In genomic region chr10:79872862-79873261, GRCm38 (mm10) we compare ENCODE assay signal across 11 mouse cellular contexts. TPM values are rescaled to one million over a fixed set of nuclear protein-coding genes. Genes with fewer than 3 reads are reported as not detected.
DNase-seq lines count a peak whose midpoint lies in the region; ATAC-seq and TF ChIP-seq lines count a peak whose summit lies in the region.
"Had no signal": no experiment of that assay in that cellular context is flagged by ENCODE, and none has a peak within 500 bp of the region (broad histone marks: within the 10 kb centered on the region; RNA-seq: fewer than 3 reads in every experiment).

No protein-coding gene starts in this region.

- WGBS in liver, embryonic 11.5 days, result 37% methylated on average over 3 of the region's 3 CpGs
- 35% methylated on average over 3 of the region's 3 CpGs for WGBS in liver, postnatal 0 days (ENCODE audit: insufficient replicate concordance)
- WGBS in forebrain, embryonic 12.5 days, result 49% methylated on average over 3 of the region's 3 CpGs
- 37% methylated on average over 3 of the region's 3 CpGs for WGBS in hindbrain, postnatal 0 days
- 44% methylated on average over 3 of the region's 3 CpGs for WGBS in neural tube, embryonic 13.5 days

- peaks cover 16% of the 10 kb centered on the region for H3K4me1 ChIP-seq in liver, embryonic 11.5 days (replicated peaks; ENCODE audit: control insufficient read depth, insufficient read depth, low read length)
- peaks cover 19% of the 10 kb centered on the region for H3K4me1 ChIP-seq in liver, postnatal 0 days (ENCODE audit: insufficient read depth)
- H3K4me1 ChIP-seq in forebrain, embryonic 12.5 days, result peaks cover 44% of the 10 kb centered on the region
- peaks cover 6% of the 10 kb centered on the region; the same call in 1 of the 2 replicates for H3K4me1 ChIP-seq in hindbrain, postnatal 0 days (ENCODE audit: insufficient read depth, low read length)
- H3K4me1 ChIP-seq in neural tube, embryonic 13.5 days (replicated peaks), result peaks cover 65% of the 10 kb centered on the region

- H3K4me2 ChIP-seq in liver, embryonic 11.5 days, result peak overlapping the region; percentile 75
- H3K4me2 ChIP-seq in liver, postnatal 0 days (ENCODE audit: low read depth, low read length), result no peak overlapping the region
- peak overlapping the region; percentile 71 for H3K4me2 ChIP-seq in forebrain, embryonic 12.5 days
- peak overlapping the region; percentile 85 for H3K4me2 ChIP-seq in hindbrain, postnatal 0 days (ENCODE audit: low read depth, low read length)
- peak overlapping the region; percentile 92 for H3K4me2 ChIP-seq in neural tube, embryonic 13.5 days

- no peaks in the 10 kb centered on the region for H3K9me3 ChIP-seq in liver, embryonic 11.5 days (ENCODE audit: control insufficient read depth, low read length)
- H3K9me3 ChIP-seq in liver, postnatal 0 days (ENCODE audit: low read length), result no peaks in the 10 kb centered on the region
- no peaks in the 10 kb centered on the region for H3K9me3 ChIP-seq in forebrain, embryonic 12.5 days
- no peaks in the 10 kb centered on the region for H3K9me3 ChIP-seq in hindbrain, postnatal 0 days (ENCODE audit: low read length)
- H3K9me3 ChIP-seq in neural tube, embryonic 13.5 days, result no peaks in the 10 kb centered on the region

- H3K9ac ChIP-seq in liver, embryonic 11.5 days (ENCODE audit: low read depth, low read length), result no peak overlapping the region
- no peak overlapping the region for H3K9ac ChIP-seq in liver, postnatal 0 days (replicated peaks)
- peak overlapping the region; percentile 95 for H3K9ac ChIP-seq in forebrain, embryonic 12.5 days
- peak overlapping the region; percentile 87 for H3K9ac ChIP-seq in hindbrain, postnatal 0 days (replicated peaks; ENCODE audit: low read length)
- H3K9ac ChIP-seq in neural tube, embryonic 13.5 days, result peak overlapping the region; percentile 97

- DNase-seq in liver, embryonic 11.5 days (ENCODE audit: low spot score), result no peak
- no peak for DNase-seq in liver, postnatal 0 days
- DNase-seq in hindbrain, postnatal 0 days (ENCODE audit: low spot score), result no peak
- no peak for DNase-seq in B cell, adult 2 months
- DNase-seq in adipocyte (ENCODE audit: low spot score), result no peak
- DNase-seq: right cerebral cortex, postnatal 14 days had no signal

- no peak for ATAC-seq in liver, embryonic 11.5 days (replicated peaks; ENCODE audit: low FRiP score)
- ATAC-seq in liver, postnatal 0 days, result no peak
- ATAC-seq in forebrain, embryonic 12.5 days (ENCODE audit: low FRiP score), result no peak
- no peak for ATAC-seq in hindbrain, postnatal 0 days
- ATAC-seq in neural tube, embryonic 13.5 days (ENCODE audit: low read depth), result no peak

- TF ChIP-seq CTCF in liver, postnatal 0 days (IDR thresholded peaks at IDR 0.05; ENCODE audit: low read depth), result no peak
- TF ChIP-seq CTCF in hindbrain, postnatal 0 days (IDR thresholded peaks at IDR 0.05; ENCODE audit: low read depth), result no peak

- TF ChIP-seq EP300 in liver, postnatal 0 days (IDR thresholded peaks at IDR 0.05; ENCODE audit: low read depth), result no peak

- no peak overlapping the region for H3K27ac ChIP-seq in liver, embryonic 11.5 days (ENCODE audit: low read depth, low read length)
- H3K27ac ChIP-seq in liver, postnatal 0 days (ENCODE audit: low read depth), result no peak overlapping the region
- H3K27ac ChIP-seq in forebrain, embryonic 12.5 days, result peak overlapping the region; percentile 93
- peak overlapping the region; percentile 94 for H3K27ac ChIP-seq in hindbrain, postnatal 0 days
- peak overlapping the region; percentile 94 for H3K27ac ChIP-seq in neural tube, embryonic 13.5 days (replicated peaks)

- H3K4me3 ChIP-seq in liver, embryonic 11.5 days (ENCODE audit: low read depth, low read length), result peak overlapping the region; percentile 0; the same call in 1 of the 2 replicates
- H3K4me3 ChIP-seq in liver, postnatal 0 days (ENCODE audit: low read depth, low read length), result no peak overlapping the region
- peak overlapping the region; percentile 76 for H3K4me3 ChIP-seq in forebrain, embryonic 12.5 days (replicated peaks)
- H3K4me3 ChIP-seq in hindbrain, postnatal 0 days (ENCODE audit: low read length), result peak overlapping the region; percentile 59
- peak overlapping the region; percentile 66 for H3K4me3 ChIP-seq in neural tube, embryonic 13.5 days
- H3K4me3 ChIP-seq: erythroblast, embryonic 14.5 days; megakaryocyte, embryonic 14.5 days had no signal

- H3K36me3 ChIP-seq in liver, embryonic 11.5 days (ENCODE audit: control insufficient read depth, insufficient read depth, low read length), result no peaks in the 10 kb centered on the region
- no peaks in the 10 kb centered on the region for H3K36me3 ChIP-seq in liver, postnatal 0 days (replicated peaks; ENCODE audit: insufficient read depth, low read length)
- H3K36me3 ChIP-seq in forebrain, embryonic 12.5 days (replicated peaks), result peaks cover 29% of the 10 kb centered on the region
- H3K36me3 ChIP-seq in hindbrain, postnatal 0 days (ENCODE audit: insufficient read depth, low read length), result 0 out of 2 replicates have a peak, but pooled peaks cover 4% of the 10 kb centered on the region
- peaks cover 34% of the 10 kb centered on the region for H3K36me3 ChIP-seq in neural tube, embryonic 13.5 days

- peaks cover 11% of the 10 kb centered on the region for H3K27me3 ChIP-seq in liver, embryonic 11.5 days (replicated peaks; ENCODE audit: control insufficient read depth, insufficient read depth, low read length)
- peaks cover 18% of the 10 kb centered on the region for H3K27me3 ChIP-seq in liver, postnatal 0 days (ENCODE audit: insufficient read depth, low read length)
- peaks cover 4% of the 10 kb centered on the region; the same call in 1 of the 2 replicates for H3K27me3 ChIP-seq in forebrain, embryonic 12.5 days
- H3K27me3 ChIP-seq in hindbrain, postnatal 0 days (ENCODE audit: insufficient read depth, low read length), result no peaks in the 10 kb centered on the region
- no peaks in the 10 kb centered on the region for H3K27me3 ChIP-seq in neural tube, embryonic 13.5 days

RNA-seq across cellular contexts. Expression of gene Prtn3, which starts 1.4 kb away (rescaled TPM):
- polyA plus RNA-seq in liver, embryonic 11.5 days (2014; fragmentation: Nextera tagmentation; extraction: Ambion mirVana), result 50.9 and 52.4 TPM in 2 replicates
- polyA plus RNA-seq in liver, postnatal 0 days (2015; fragmentation: Nextera tagmentation; extraction: Ambion mirVana), result 123 and 127 TPM in 2 replicates
- 14.8 and 16.2 TPM in 2 replicates for polyA plus RNA-seq in forebrain, embryonic 12.5 days (2016; fragmentation: Nextera tagmentation; extraction: Ambion mirVana)
- total RNA-seq in hindbrain, postnatal 0 days (2014; rRNA removed), result 9.4 and 20.5 TPM in 2 replicates
- 11.6 and 11.8 TPM in 2 replicates for polyA plus RNA-seq in hindbrain, postnatal 0 days (2015; fragmentation: Nextera tagmentation; extraction: Ambion mirVana)
- 14.3 and 14.7 TPM in 2 replicates for polyA plus RNA-seq in neural tube, embryonic 13.5 days (2015; fragmentation: Nextera tagmentation; extraction: Ambion mirVana)

RNA-seq across cellular contexts. Expression of gene Plppr3, which starts 1.6 kb away (rescaled TPM):
- 17.6 and 20.9 TPM in 2 replicates for polyA plus RNA-seq in liver, embryonic 11.5 days (2014; fragmentation: Nextera tagmentation; extraction: Ambion mirVana)
- 2.9 and 4.9 TPM in 2 replicates for polyA plus RNA-seq in liver, postnatal 0 days (2015; fragmentation: Nextera tagmentation; extraction: Ambion mirVana)
- 223 and 250 TPM in 2 replicates for polyA plus RNA-seq in forebrain, embryonic 12.5 days (2016; fragmentation: Nextera tagmentation; extraction: Ambion mirVana)
- 487 and 541 TPM in 2 replicates for total RNA-seq in hindbrain, postnatal 0 days (2014; rRNA removed)
- 268 and 283 TPM in 2 replicates for polyA plus RNA-seq in hindbrain, postnatal 0 days (2015; fragmentation: Nextera tagmentation; extraction: Ambion mirVana)
- polyA plus RNA-seq in neural tube, embryonic 13.5 days (2015; fragmentation: Nextera tagmentation; extraction: Ambion mirVana), result 343 and 361 TPM in 2 replicates

RNA-seq across cellular contexts. Expression of gene Elane, which starts 13.2 kb away (rescaled TPM):
- polyA plus RNA-seq in liver, embryonic 11.5 days (2014; fragmentation: Nextera tagmentation; extraction: Ambion mirVana), result 11.1 and 11.8 TPM in 2 replicates
- 180 and 207 TPM in 2 replicates for polyA plus RNA-seq in liver, postnatal 0 days (2015; fragmentation: Nextera tagmentation; extraction: Ambion mirVana)
- polyA plus RNA-seq in forebrain, embryonic 12.5 days (2016; fragmentation: Nextera tagmentation; extraction: Ambion mirVana), result not detected in 2 replicates
- not detected in 2 replicates for total RNA-seq in hindbrain, postnatal 0 days (2014; rRNA removed)
- polyA plus RNA-seq in hindbrain, postnatal 0 days (2015; fragmentation: Nextera tagmentation; extraction: Ambion mirVana), result 0.24 TPM in 1 of 2 replicates, not detected in the other
- 0.67 TPM in 1 of 2 replicates, not detected in the other for polyA plus RNA-seq in neural tube, embryonic 13.5 days (2015; fragmentation: Nextera tagmentation; extraction: Ambion mirVana)
- polyA plus RNA-seq: urinary bladder, adult 2 months had no signal

RNA-seq across cellular contexts. Expression of gene Cfd, which starts 17.8 kb away (rescaled TPM):
- polyA plus RNA-seq in liver, embryonic 11.5 days (2014; fragmentation: Nextera tagmentation; extraction: Ambion mirVana), result not detected in 2 replicates
- not detected in 2 replicates for polyA plus RNA-seq in liver, postnatal 0 days (2015; fragmentation: Nextera tagmentation; extraction: Ambion mirVana)
- polyA plus RNA-seq in forebrain, embryonic 12.5 days (2016; fragmentation: Nextera tagmentation; extraction: Ambion mirVana), result not detected in 2 replicates
- not detected in 2 replicates for total RNA-seq in hindbrain, postnatal 0 days (2014; rRNA removed)
- not detected in 2 replicates for polyA plus RNA-seq in hindbrain, postnatal 0 days (2015; fragmentation: Nextera tagmentation; extraction: Ambion mirVana)
- polyA plus RNA-seq in neural tube, embryonic 13.5 days (2015; fragmentation: Nextera tagmentation; extraction: Ambion mirVana), result not detected in 2 replicates
- polyA plus RNA-seq: erythroblast, embryonic 14.5 days had no signal

RNA-seq across cellular contexts. Expression of gene Ptbp1, which starts 18.6 kb away (rescaled TPM):
- polyA plus RNA-seq in liver, embryonic 11.5 days (2014; fragmentation: Nextera tagmentation; extraction: Ambion mirVana), result 329 and 336 TPM in 2 replicates
- polyA plus RNA-seq in liver, postnatal 0 days (2015; fragmentation: Nextera tagmentation; extraction: Ambion mirVana), result 55.4 and 59.1 TPM in 2 replicates
- polyA plus RNA-seq in forebrain, embryonic 12.5 days (2016; fragmentation: Nextera tagmentation; extraction: Ambion mirVana), result 223 TPM in 2 replicates
- 166 and 173 TPM in 2 replicates for total RNA-seq in hindbrain, postnatal 0 days (2014; rRNA removed)
- 58.9 and 65.5 TPM in 2 replicates for polyA plus RNA-seq in hindbrain, postnatal 0 days (2015; fragmentation: Nextera tagmentation; extraction: Ambion mirVana)
- 87.9 and 114 TPM in 2 replicates for polyA plus RNA-seq in neural tube, embryonic 13.5 days (2015; fragmentation: Nextera tagmentation; extraction: Ambion mirVana)

Comparison
In these comparisons a context has a peak if more than half of its experiments do, and no peak if none do; other contexts are left out.
1. RNA of gene Elane, which starts 13.2 kb away (polyA plus RNA-seq): 180 to 207 TPM in liver, postnatal 0 days; 11.1 to 11.8 TPM in liver, embryonic 11.5 days, 0.67 TPM in neural tube, embryonic 13.5 days, not detected in forebrain, embryonic 12.5 days and 0.24 TPM in hindbrain, postnatal 0 days; every median in the first group is over 10 times any median in the second.
2. H3K27ac ChIP-seq: peak in forebrain, embryonic 12.5 days (single experiment), hindbrain, postnatal 0 days (single experiment) and neural tube, embryonic 13.5 days (single experiment); none in liver, embryonic 11.5 days (single experiment) and liver, postnatal 0 days (single experiment).
3. H3K9ac ChIP-seq: peak in forebrain, embryonic 12.5 days (single experiment), hindbrain, postnatal 0 days (single experiment) and neural tube, embryonic 13.5 days (single experiment); none in liver, embryonic 11.5 days (single experiment) and liver, postnatal 0 days (single experiment).
4. RNA of gene Plppr3, which starts 1.6 kb away (polyA plus RNA-seq): 343 to 361 TPM in neural tube, embryonic 13.5 days, 268 to 283 TPM in hindbrain, postnatal 0 days and 223 to 250 TPM in forebrain, embryonic 12.5 days; 17.6 to 20.9 TPM in liver, embryonic 11.5 days and 2.9 to 4.9 TPM in liver, postnatal 0 days; every median in the first group is over 10 times any median in the second.